Mouse (Mus musculus) monocyte, adult 59 days (primary cell): Measurements from ENCODE around the gene Phgdh. TPM values are rescaled to one million over a fixed set of nuclear protein-coding genes. Genes with fewer than 3 reads are reported as not detected.

ENCODE experiments used
- total RNA-seq, 2 experiments: library from RNA; stranded (reverse); gene quantifications; one replicate each; pipeline ENCODE4 v1.2.4; 2023

Phgdh gene
- total RNA-seq = 1 to 10 TPM; 2.6 to 2.7 TPM

DNA sequence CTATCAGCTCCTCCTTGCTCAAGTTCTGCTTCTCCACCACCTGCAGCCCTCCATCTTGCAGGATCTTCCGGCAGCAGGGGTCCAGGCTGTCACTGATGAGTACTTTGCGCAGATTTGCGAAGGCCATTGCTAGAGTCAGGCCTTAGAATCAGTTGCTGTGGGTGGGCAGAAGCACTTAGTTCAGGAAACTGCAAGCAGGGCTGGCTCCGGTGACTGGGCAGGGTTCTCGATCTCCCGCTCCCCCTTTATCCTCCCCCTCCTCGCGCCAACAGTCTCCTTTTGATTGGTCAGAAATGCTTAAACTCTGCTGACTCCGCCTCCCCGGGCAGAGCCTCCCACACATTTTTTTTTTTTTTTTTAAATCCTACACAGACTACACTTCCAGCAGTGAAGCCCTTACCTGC lies at the start of gene Phgdh:
TSS of gene Phgdh (minus strand) at position 285 of the 404 bp plus-strand sequence.

GRCm38 (mm10) chr3:98382246-98382939 lies 42.6 kb upstream of the Phgdh start, which contains the start of gene Zfp697:
TSS of gene Zfp697 (plus strand) at chr3:98382461.

DNA sequence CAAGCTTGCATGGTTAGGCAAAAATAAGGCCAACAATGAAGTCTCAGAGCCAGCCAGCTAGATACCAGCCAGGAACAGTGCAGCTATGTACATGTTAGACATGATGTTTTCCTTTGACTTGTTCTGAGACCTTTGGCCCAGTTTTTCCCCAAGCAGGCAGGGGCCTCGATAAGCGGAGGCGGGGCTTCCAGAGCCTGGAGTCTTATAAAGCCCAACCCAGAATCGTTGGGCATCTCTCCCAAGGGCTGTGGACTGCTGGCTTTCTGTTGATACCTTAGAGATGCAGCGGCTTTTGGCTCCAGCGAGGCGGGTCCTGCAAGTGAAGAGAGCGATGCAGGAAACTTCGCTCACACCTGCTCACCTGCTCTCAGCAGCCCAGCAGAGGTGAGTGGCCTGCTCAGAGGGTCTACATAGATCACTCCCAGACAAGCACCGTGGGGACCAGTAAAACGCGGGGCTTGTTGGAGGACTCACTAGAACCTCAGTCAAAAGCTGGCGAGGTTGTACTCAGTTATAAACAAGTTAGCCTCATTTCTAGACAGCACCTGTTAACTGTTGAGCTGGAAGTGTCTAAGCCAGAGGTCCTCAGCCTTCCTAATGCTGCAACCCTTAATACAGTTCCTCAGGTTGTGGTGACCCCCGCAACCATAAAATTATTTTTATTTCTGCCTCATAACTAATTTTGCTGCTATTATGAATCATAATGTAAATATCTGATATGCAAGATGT lies 59.4 kb downstream of the Phgdh start, which contains the start of gene Hmgcs2:
TSS of gene Hmgcs2 (plus strand) at position 232 of the 729 bp plus-strand sequence.

Other genes with a start within 250 kb of the Phgdh start
- gene Adam30, start 179.4 kb downstream of the Phgdh start, total RNA-seq = 1 to 10 TPM; 4.9 to 6.0 TPM
- not detected for gene Reg4, start 117.8 kb downstream of the Phgdh start, total RNA-seq
- gene Hmgcs2, start 59.6 kb downstream of the Phgdh start, total RNA-seq = under 1 TPM; 0.15 to 0.37 TPM
- gene Zfp697, start 42.5 kb upstream of the Phgdh start, total RNA-seq = not detected
- not detected for gene Gm4450, start 117.1 kb upstream of the Phgdh start, total RNA-seq
- not detected for gene Hsd3b4, start 170.5 kb upstream of the Phgdh start, total RNA-seq
- gene Gm10681, start 248.8 kb upstream of the Phgdh start, total RNA-seq = not detected